In genomic region chr6:29347665-29348370, GRCm38 (mm10) we compare ENCODE assay signal across 8 mouse cellular contexts. TPM values are rescaled to one million over a fixed set of nuclear protein-coding genes. Genes with fewer than 3 reads are reported as not detected.
DNase-seq lines count a peak whose midpoint lies in the region; ATAC-seq lines count a peak whose summit lies in the region.

Gene Calu, plus strand, starts transcription at chr6:29348069.

- ATAC-seq in inflammation-experienced regulatory T-cells, adult 6 months: peak; percentile 94
- peak; percentile 96 for ATAC-seq in megakaryocyte-erythroid progenitor cell, adult 5-6 weeks (replicated peaks; ENCODE audit: low FRiP score, low TSS enrichment, poor library complexity, severe bottlenecking)

- DNase-seq in adrenal gland, adult (ENCODE audit: inconsistent age in 2 of 2, low spot score in 1 of 2): peak; percentile 99 to 100
- DNase-seq in embryo, embryonic 10.5 days (ENCODE audit: low spot score): peak; percentile 100
- peak; percentile 100 for DNase-seq in gastrocnemius, postnatal 14 days
- DNase-seq in left cerebral cortex, postnatal 10 days (ENCODE audit: extremely low spot score in 1 of 2, low spot score in 2 of 2): peak; percentile 98 to 100
- DNase-seq in right cerebral cortex, postnatal 25 days: peak; percentile 98
- peak; percentile 99 to 100 for DNase-seq in urinary bladder, postnatal 4 days (ENCODE audit: low spot score in 2 of 2)

- intact Hi-C loops in gastrocnemius, postnatal 14 days (cut with DNase I; ENCODE audit: low total_unique reads): no loop called here
- intact Hi-C loops in left cerebral cortex, postnatal 10 days (cut with DNase I): no loop called here

RNA-seq across cellular contexts. Expression of gene Calu, which starts in this region (rescaled TPM):
- total RNA-seq in gastrocnemius, postnatal 14 days (2021): 100 to 1,000 TPM; 121 to 131 TPM
- 10 to 100 TPM; 60.2 to 63.2 (median 62.6) TPM for polyA plus RNA-seq in inflammation-experienced regulatory T-cells, adult 6 months (2017; shearing (Covaris generic))
- total RNA-seq in left cerebral cortex, postnatal 10 days (2021): 100 to 1,000 TPM; 100 to 101 TPM
- total RNA-seq in megakaryocyte-erythroid progenitor cell, adult 5-6 weeks (2014; fragmentation: Nextera tagmentation): 46.1 and 46.8 TPM in 2 replicates
- 157 and 164 TPM in 2 replicates for total RNA-seq in megakaryocyte-erythroid progenitor cell, adult 5-6 weeks (2017)

Comparison
In these comparisons a context has a peak if more than half of its experiments do, and no peak if none do; other contexts are left out.
1. Peak in every context shown above with its lines: DNase-seq and ATAC-seq.